Mouse (Mus musculus): ENCODE measurements around the gene R3hdm2.

R3hdm2 gene

DNA sequence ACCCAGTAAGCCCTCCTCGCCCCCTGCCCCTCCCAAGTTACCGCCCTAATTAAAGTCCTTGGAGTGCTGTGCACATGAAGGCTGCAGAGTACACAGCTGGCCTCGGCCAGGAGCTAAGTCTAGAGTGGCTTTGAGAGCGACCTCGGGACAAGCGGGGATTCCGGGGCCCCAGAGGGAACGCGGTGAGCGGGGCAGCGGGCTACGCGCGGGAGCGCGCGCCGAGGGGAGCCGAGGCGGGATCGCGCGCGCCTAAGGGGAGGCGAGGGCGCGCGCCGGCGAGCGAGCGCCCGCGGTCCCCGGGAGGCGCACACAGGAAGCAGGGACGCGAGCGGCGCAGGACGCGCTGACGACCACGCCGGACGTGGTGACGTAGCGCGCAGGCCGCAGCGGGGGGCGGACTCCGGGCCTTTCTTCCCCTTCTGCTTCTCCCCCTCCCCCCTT lies at the start of gene R3hdm2:
TSS of gene R3hdm2 (plus strand) at position 77 of the 441 bp plus-strand sequence.
- DNase-seq (ENCODE audit: low spot score), result peak; percentile 84

DNA sequence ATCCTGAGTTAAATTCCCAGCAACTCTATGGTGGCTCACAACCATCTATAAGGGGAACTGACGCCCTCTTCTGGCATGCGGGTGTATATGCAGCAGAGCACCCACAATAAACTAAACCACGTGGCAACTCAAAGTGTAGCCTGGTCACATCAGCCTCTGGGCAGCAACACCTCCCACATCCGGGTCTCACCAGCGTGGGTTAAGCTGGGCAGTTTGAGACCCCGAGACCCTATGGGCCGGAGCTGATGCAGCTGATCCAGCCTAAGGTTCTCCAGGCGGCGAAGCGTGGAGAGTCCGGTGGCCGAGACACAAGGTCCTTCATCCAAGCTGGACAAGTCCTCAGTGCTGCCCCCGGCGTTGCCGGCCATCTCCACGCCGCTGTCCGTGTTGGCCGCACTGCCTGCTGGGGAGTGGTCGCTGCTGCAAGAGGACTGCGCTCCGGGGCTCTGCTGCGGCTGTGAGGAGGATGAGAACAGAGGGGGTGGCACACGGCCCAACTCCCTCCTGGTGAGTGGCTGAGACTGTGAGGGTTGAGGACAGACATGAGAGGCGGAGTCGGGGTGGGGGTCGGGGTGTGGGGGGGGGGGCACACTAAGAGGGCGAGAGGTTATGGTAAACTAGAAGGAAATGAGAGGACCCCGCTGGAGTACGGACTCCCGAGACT lies 47.8 kb upstream of the R3hdm2 start:
- DNase-seq (ENCODE audit: low spot score), result no peak

DNA sequence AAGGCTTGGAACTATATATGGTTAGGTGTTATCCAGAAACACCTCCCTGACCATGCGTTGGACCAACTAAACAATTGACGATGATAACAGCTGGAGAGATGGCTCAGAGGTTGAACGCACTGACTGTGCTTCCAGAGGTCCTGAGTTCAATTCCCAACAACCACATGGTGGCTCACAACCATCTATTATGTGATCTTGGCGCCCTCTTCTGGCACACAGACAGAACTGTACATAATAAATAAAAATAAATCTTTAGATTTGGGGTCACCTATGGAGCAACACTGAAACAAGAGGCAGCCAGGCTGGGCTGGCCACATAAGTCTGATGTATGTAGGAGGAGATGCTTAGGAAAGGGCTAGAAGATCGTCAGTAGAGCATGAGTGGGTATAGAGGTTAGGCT lies 47.0 kb upstream of the R3hdm2 start:
- no peak for DNase-seq (ENCODE audit: low spot score)

DNA sequence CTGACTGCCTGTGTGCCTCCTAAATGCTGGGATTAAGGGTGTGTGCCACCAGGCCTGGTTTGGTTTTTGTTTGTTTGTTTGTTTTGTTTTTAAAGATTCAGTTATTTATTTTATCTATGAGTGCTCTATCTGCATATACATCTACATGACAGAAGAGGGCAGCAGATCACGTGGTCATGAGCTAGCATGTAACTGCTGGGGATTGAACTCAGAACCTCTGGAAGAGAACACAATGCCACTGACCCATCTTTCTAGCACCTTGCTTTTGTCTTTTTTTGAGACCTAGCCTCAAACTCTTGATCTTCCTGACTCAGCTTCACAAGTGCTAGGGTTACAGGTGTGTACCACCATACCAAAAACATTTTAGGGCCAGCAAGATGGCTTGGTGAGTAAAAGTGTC lies 44.9 kb upstream of the R3hdm2 start:
- DNase-seq (ENCODE audit: low spot score), result no peak

DNA sequence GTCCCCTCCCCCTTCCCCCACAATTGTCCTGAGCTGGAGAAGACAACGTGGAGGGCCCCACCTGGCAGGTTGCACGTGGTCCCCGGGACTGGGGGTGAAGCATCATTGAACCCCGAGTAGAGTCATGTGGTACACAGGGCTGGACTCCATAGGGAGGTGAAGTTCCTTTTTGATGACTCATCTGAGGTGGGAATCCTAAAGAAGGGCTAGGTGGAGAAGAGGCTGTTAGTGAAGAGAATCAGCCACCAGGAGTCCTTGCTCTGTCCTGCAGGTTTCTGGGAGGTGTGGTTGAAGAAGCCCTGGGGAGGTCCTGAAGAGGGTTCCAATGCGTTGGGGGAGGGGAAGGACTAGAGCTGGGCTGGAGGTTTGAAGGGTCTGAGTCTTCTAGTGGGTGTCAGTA lies 43.2 kb upstream of the R3hdm2 start:
- no peak for DNase-seq (ENCODE audit: low spot score)

DNA sequence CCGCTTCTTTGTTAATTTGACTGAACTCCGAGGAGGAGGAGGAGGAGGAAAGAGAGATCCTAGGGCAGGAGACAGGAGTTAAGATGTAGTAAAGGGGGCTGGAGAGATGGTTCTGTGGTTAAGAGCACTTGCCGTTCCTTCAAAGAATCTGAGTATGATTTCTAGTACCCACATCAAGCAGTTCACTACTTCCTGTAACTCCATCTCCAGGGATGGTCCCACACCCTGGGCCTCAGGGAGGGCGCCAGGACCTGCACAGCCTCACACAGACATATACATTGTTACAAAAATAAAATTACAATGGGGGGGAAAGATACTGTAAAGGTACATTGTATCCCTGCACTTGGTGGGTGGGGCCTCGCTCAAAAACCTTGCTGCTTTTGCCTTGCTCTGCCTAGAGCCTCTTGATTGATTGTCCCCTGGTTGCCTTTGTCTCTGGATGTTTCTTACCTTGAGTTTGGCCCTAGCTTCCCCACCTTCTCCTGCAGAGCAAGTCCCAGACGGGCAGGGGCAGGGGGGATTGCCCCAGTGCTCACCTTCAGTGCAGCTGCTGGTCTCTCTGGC lies 42.5 kb upstream of the R3hdm2 start:
- no peak for DNase-seq (ENCODE audit: low spot score)

DNA sequence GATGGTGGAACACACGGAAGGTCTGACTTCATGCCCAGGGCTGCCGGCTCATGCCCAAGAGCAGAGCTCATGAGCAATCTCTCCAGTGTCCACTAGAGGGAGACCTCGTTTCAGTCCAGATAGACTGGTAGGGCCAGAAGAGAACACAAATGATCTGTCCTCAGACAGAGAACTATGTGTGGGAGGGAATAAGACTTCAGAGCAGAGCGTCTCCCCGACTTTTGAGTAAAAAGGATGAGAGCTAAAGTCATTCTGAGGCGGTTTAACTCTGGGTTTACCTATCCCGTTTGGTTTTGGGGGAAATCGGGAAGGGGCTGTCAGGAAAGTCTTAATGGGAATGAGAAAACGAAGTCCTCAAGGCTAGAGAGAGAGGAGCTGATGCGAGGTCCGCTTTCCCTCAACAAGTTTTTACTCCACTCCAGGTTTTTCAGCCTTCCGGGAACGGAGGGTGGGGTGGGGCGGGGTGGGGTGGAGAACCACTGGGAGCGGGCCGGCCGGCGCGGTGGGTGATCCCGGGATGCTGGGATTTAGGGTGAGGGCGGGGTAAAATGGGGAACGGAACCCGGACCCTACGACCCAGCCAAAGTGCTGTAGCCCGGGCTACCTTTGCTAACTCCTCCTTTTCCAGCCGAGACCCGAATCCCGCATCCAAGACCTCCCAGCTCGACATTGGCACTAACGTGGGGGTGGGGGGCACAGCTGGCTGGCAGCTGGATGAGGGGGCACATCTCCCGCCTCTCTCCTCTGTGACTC lies 41.0 kb upstream of the R3hdm2 start:
- peak; percentile 78 for DNase-seq (ENCODE audit: low spot score)

DNA sequence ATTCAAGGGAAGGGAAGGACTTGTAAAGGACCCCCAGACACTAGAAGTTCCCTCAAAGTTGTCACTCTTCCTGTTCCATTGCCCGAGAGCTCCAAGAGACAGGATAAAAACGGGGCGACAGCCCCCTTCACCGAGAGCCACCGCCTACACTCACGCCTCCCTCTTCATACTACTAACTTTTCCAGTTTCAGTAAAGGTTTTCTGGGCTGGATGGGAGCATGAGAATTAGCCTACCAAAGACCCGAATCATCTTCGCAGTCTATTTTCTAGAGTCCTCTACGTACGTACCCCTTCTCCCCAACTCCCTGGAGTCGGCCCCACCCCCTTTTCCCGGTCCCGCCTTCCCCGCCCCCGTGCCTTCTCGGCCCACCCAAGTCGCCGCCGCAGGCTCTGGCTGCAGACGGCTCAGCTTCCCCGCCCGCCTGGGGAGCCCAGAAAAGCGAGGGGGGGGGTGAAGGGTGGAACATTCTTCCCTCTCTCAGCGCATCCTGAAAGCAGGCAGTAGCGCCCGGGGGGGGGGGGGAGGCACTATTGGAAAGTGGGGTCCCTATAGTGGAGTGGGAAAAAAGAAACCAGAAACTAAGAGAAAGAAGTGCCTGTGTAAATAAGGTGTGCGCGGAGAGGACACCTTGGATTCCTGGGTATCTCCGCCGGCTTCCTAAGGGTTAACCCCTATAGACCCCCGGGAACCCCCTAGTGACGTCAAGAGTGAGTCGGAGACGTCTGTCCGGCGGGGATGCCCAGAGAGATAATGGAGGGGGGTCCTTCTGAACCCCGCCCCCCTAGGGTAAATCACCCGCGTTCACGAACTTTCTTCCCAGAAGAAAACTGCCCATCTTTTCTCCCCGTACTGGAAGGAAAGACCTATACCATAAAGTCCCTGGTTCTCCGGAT lies 40.2 kb upstream of the R3hdm2 start:
- DNase-seq (ENCODE audit: low spot score), result peak; percentile 52

DNA sequence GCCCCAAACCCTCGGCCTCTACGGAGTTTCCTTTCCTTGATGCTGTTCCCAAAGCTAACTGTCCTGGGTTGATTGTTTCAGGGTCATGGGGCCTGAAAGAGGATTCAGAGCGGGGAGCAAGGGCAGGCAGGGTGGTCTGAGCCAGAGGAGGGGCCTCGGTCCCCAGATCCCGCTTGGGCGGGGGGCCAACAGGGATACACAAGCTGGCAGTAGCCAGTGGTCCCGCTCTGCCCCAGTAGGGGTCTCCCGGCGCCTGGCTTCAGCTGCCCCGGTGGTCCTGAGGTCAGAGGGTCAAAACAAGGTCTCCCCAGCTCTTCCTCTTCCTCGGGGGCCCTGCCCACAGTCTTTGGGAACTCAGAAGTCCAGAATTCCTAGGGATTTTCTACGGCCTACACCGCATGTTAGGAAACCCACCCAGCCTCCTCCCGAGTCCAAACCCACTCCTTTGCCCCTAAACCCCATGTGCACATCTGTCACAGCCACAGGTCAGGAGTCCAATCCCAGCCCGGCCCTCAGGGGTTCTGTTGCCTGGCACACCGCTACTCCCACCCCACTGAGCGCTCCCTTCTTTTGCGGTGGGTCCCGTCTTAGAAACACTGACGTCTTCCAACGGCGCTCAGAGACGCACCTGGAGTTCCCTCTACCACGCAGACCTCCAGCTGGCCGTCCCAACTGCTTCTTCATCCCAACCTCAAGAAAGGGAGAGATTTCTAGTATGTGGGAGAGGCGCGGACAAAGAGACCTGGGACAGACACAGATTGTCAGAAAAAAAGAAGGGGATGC lies 39.4 kb upstream of the R3hdm2 start:
- DNase-seq (ENCODE audit: low spot score), result no peak

DNA sequence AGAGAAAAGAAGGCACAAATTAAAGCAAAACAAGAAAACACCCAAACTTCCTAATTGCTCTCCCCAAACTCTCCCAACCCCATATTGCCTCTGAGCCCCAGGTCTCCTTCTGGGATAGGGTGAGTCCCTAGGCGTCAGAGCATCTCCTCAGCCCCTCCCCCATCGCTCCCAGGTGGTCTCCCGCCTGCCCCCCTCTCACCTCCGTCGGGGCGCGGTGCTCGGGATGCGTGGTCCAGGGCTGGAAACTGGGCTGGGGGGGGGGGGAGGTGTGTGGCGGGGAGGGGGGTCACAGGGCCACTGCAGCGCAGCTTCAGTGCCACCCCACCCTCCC lies 38.8 kb upstream of the R3hdm2 start:
- no peak for DNase-seq (ENCODE audit: low spot score)

DNA sequence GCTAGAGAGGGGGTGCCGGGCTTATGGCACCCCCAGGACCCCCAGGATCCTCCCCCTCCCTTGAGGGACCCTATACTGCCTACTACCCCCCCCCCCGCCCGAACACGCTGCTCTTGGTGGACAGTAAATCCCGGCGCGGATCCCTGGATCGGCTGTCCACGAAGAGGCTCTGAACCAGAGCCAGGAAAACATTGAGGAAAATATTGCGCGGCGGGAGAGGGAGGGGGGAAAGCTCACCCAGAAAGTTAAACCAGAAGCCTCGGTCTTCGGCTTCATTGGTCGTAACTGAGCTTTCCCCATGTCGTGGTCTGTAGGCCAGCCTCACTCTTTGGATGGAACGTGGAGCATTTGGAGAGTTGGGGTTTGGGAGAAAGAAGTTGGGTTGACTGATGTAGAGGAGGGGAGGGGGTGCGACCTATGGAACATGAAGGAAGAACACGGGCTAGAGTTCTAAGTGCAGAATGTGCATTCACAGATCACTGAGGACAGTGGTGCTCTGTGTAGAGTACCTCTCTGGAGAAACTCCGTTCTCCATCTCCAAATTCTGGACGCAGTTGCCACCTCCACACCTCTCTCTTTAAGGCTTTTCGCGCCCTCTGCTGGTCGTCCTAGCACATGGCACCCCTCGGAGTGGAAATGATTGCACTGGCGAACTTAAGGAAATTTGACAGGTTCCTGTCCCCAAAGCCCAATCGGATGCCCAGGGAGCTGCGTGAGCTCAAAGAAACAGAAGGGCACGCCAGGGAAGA lies 38.1 kb upstream of the R3hdm2 start, which contains the start of gene Gli1:
TSS of gene Gli1 (minus strand) at position 84 of the 749 bp plus-strand sequence.
- DNase-seq (ENCODE audit: low spot score), result peak; percentile 86

DNA sequence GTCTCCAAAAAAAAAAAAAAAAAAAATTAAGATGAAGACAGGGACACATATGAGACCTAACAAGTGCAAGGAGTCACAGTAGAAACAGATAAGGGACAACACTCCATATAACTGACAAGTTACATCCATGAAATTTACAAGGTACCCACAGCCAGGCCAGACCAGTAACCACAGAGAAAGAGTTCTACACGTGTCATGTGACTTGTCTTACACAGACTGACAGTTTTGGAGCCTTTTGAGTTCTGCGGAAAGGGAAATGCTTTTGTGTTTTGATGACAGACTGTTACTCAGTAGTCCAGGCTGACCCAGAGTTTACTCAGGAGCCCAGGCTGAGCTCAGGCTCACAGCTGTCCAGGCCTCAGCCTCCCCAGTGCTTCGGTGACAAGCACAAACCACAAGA lies 37.1 kb upstream of the R3hdm2 start:
- no peak for DNase-seq (ENCODE audit: low spot score)

DNA sequence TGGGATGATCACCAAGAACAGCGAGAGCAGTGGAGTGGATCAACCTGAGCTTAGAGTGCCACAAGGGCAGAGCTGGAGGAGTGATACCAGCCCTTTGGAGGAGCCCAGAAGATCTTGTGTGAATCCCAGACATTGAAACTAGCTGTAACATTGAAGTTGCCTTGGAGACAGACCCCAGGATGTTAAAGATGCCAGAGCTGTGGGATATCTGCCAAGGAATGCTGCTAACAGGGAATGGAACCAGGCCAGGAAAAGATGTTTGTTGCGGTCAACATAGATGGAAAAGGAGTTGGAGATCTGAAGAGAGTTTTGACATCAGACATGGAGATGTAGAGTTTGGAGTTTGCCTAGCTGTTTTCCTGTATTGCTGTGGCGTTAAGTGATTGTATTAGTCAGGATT lies 34.0 kb upstream of the R3hdm2 start:
- DNase-seq (ENCODE audit: low spot score), result no peak

DNA sequence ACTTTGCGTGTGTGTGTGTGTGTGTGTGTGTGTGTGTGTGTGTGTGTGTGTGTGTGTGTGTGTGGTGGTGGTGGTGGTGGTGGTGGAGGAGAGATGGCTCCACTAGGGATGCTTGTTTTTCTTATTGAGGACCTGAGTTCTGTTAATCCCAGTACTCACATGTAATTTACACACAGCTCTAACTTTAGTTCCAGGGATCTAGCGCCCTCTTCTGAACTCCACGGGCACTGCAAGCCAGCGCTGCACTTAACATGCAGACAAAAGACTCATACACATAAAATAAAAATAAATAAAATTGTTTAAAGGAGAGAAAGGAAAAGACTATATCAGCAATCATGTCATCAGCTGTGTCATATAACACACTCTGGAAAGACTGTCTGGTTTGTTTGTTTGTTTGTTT lies 31.2 kb upstream of the R3hdm2 start:
- DNase-seq (ENCODE audit: low spot score), result no peak

DNA sequence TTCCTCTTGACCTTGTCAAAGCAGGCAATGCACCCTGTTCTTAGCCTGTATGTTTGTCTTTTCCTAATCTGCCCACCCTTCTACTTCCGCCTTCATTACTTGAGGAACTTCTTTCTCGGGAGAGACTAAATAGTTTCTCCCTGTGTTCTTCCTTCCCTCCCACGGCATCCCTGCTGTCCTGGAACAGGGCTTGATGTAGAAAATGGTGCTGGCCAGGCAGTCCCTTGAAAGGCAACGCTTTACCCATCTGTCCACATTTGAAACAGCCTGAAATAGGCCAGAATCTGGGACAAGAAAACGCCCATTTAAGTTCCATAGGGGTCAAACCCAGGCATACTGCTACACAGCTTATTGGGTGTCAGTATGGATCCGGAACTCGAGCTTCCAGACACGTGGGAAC lies 30.3 kb upstream of the R3hdm2 start:
- DNase-seq (ENCODE audit: low spot score), result no peak

DNA sequence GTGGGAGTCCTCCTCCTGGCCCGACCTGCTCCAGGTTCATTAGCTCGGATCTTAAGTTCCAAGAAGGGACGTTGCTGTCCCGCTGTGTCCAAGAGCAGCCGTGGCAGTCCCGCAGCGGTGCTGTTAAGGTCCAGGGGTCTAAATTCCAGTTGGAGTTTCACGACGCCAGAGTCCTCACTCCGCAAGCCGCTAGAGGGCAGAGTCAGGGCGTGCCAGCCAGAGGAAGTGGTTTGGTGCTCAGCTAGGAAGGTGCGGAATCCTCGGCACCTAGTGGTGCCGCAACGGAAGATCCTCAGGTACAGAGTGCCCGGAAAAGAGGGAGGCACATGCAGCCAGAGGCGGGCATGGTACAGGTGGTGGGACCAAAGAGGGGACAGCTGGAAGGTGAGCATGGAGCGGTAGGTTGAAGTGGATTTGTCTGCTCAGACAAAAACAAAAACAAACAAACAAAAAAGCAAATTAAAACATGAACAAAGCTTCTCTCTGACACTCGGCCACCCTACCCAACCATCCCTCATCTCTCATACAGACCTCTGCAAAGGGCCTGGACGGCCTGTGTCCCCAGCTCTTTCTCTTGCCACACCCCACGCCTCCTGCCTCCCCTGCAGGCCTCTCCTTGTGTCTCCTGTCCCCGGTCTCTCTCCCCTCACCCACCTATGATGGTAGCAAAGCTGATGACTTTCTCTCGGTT lies 29.4 kb upstream of the R3hdm2 start:
- DNase-seq (ENCODE audit: low spot score), result peak; percentile 51

DNA sequence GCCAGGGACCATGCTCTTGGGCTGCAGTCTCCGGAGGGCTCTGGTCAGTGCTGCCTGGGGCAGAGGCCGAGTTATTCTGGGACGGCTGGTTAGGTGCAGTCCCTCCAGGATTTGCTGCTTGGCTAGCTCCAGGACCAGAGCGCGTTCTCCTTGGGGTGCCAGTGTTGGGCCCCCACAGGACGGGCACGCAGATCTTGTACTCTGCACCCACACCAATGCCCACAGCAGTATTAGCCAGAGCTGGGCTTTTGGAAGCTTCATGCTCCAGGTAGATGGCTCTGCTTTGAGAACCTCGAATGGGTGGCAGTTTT lies 28.9 kb upstream of the R3hdm2 start:
- DNase-seq (ENCODE audit: low spot score), result no peak

DNA sequence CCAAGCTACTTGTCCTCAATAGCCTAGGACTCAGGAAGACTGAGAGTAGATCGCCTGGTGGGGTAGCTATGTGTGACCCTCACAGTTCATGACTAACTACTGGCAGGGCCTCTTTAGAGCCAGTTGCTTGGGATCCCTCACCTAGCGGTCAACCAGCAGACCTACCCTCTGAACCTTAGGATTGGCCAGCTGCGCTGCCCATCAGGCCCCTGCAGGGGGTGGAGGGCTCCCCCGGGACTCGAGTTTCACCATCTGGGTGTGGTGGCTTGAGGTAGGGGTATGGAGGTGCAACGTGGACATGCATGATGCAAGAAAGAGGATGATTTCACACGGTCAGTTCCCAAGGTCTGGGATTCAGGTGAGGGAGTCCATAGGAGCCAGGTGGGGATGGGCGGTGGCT lies 28.4 kb upstream of the R3hdm2 start:
- no peak for DNase-seq (ENCODE audit: low spot score)

DNA sequence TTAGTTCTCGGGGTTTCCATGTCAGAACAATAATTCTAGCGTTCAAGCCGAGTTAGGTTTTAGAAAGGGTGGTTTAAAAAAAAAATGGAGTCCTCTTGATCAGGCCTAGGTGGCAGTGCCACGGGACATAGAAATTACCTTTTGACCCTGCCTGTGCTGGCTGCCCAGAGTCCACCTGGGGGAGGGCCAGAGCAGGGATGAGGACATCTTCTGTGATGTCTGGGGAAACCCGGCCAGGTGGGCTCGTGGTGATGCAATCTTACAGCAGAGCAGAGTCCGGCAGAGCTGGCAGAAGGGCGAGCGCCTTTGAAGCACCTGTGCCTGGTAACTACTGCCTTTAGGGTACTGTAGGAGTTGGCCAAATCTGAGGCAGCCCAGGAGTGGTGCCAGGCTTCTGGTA lies 27.9 kb upstream of the R3hdm2 start:
- no peak for DNase-seq (ENCODE audit: low spot score)

DNA sequence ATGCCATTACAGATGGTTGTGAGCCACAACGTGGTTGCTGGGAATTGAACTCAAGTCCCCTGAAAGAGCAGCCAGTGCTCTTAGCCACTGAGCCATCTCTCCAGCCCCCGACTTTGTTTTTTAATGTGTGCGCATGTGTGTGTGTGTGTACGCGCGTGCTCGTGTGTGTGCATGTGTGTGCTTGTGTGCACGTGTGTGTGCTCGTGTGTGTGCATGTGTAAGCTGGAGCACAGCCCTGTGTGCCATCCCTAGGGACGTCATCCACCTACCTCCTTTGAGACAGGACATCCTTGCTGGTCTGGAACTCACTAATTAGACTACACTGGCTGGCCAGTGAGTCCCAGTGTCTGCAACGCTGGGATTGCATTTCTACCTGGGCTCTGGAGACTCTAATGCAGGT lies 27.4 kb upstream of the R3hdm2 start:
- no peak for DNase-seq (ENCODE audit: low spot score)
